Mouse (Mus musculus): ENCODE measurements around the gene Swi5. TPM values are rescaled to one million over a fixed set of nuclear protein-coding genes. Genes with fewer than 3 reads are reported as not detected.

Gene Swi5
- 100 to 1,000 TPM; 181 to 193 TPM for total RNA-seq (2021)

GRCm38 (mm10) chr2:32287923-32288367 is at the start of gene Swi5:
Swi5 (minus strand) TSS chr2:32288075.
- DNase-seq: peak; percentile 99

- DNase-seq: peak; percentile 30
These were observed 48.0 kb upstream of the Swi5 start for GRCm38 (mm10) chr2:32335888-32336287.

- DNase-seq: no peak
These were observed 44.3 kb upstream of the Swi5 start for GRCm38 (mm10) chr2:32332159-32332558.

GRCm38 (mm10) chr2:32329531-32329930 is 41.7 kb upstream of the Swi5 start:
- no peak for DNase-seq

- no peak for DNase-seq
These were observed 41.1 kb upstream of the Swi5 start for GRCm38 (mm10) chr2:32328911-32329460.

- DNase-seq: no peak
These were observed 39.3 kb upstream of the Swi5 start for GRCm38 (mm10) chr2:32327200-32327599.

- no peak for DNase-seq
These were observed 37.5 kb upstream of the Swi5 start for GRCm38 (mm10) chr2:32325342-32325741.

GRCm38 (mm10) chr2:32324322-32324721 is 36.4 kb upstream of the Swi5 start:
- no peak for DNase-seq

GRCm38 (mm10) chr2:32322754-32323741 is 35.2 kb upstream of the Swi5 start:
- DNase-seq: no peak

GRCm38 (mm10) chr2:32321591-32322298 is 33.9 kb upstream of the Swi5 start:
- DNase-seq: no peak

GRCm38 (mm10) chr2:32320721-32321120 is 32.8 kb upstream of the Swi5 start:
- no peak for DNase-seq

GRCm38 (mm10) chr2:32319586-32320580 is 32.0 kb upstream of the Swi5 start:
- peak; percentile 61 for DNase-seq

- DNase-seq: no peak
These were observed 31.1 kb upstream of the Swi5 start for GRCm38 (mm10) chr2:32318709-32319585.

GRCm38 (mm10) chr2:32317791-32318417 is 30.0 kb upstream of the Swi5 start:
- DNase-seq: peak; percentile 79

GRCm38 (mm10) chr2:32316887-32317656 is 29.2 kb upstream of the Swi5 start:
- peak; percentile 48 for DNase-seq

- peak; percentile 62 for DNase-seq
These were observed 27.9 kb upstream of the Swi5 start for GRCm38 (mm10) chr2:32315751-32316150.

GRCm38 (mm10) chr2:32314831-32315230 is 27.0 kb upstream of the Swi5 start:
- no peak for DNase-seq

- DNase-seq: peak; percentile 87
These were observed 24.6 kb upstream of the Swi5 start for GRCm38 (mm10) chr2:32312318-32312964.
